In genomic region chr4:50240951-50241350, GRCm38 (mm10) we compare ENCODE assay signal across 19 mouse cellular contexts.
DNase-seq lines count a peak whose midpoint lies in the region.
"Had no signal": no experiment of that assay in that cellular context is flagged by ENCODE, and none has a peak within 500 bp of the region (broad histone marks: within the 10 kb centered on the region; RNA-seq: fewer than 3 reads in every experiment).

No protein-coding gene starts in this region.

- peak; percentile 62 for DNase-seq in retina, postnatal 1 day
- DNase-seq in retina, embryonic 14.5 days (ENCODE audit: low spot score) = no peak
- DNase-seq in Muller cell, postnatal 12 days (ENCODE audit: inconsistent ontology term) = peak; percentile 54
- peak; percentile 10 for DNase-seq in brain, adult 2 months (ENCODE audit: low read depth, low spot score)
- DNase-seq in heart, postnatal 14 days = no peak
- no peak for DNase-seq in T-cell, adult 2 months (ENCODE audit: low spot score)
- DNase-seq: adrenal gland, adult 2 months; adrenal gland, adult 8-10 months; adrenal gland, postnatal 10 days; adrenal gland, postnatal 14 days; adrenal gland, postnatal 25 days; adrenal gland, postnatal 36 days; B cell, adult 2 months; cerebellum, adult 11 months; cerebellum, adult 11-12 months; cerebellum, adult 18-20 months; cerebellum, adult 2 months; cerebellum, adult 8-10 months; cerebellum, adult 9-10 months had no signal

- intact Hi-C loops in heart, postnatal 14 days (cut with DNase I) = no loop called here

Comparison
In these comparisons a context has a peak if more than half of its experiments do, and no peak if none do; other contexts are left out.
1. DNase-seq: peak in retina, postnatal 1 day (single experiment), Muller cell, postnatal 12 days (single experiment) and brain, adult 2 months (single experiment); none in retina, embryonic 14.5 days (single experiment), heart, postnatal 14 days (0 of 2) and T-cell, adult 2 months (single experiment).